Mouse (Mus musculus) erythroblast, embryonic 14.5 days (primary cell): ENCODE measurements around the gene Agfg2.

Source experiments
- GATA1 ChIP-seq: IDR thresholded peaks from 2 replicates; pipeline ENCODE4 v1.6.1; 2012; ENCODE audit warnings: low read length, inconsistent platforms, mixed read lengths
- TAL1 ChIP-seq: IDR thresholded peaks from 3 replicates; pipeline ENCODE4 v1.6.1; 2012; ENCODE audit warnings: low read length, inconsistent platforms, mixed read lengths

DNA sequence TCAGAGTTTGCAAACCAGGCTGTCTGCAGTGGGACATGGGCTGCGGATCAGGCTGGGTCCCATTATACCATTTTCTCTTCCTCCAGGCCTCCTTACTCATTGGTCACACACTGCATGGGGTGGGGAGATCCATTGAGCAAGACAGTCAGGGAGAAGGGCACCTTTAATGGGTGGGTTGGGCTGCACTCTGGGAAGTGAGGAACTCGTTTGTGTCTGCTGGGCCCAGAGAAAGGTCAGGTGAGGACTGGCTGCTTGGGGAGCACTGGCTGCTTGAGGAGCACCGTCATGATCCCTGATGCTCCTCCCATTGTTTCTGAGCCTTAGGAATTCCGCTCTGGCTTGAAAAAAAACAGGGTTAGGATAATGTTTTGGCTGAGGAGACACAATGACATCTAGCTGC is 41.6 kb downstream of the Agfg2 start:
- TF ChIP-seq GATA1 (no peak), TAL1 (no peak)
